Mouse (Mus musculus) skeletal muscle tissue, adult 2 months (tissue): ENCODE measurements around the gene Angel1.

Source experiments
- DNase-seq: peaks from one replicate; pipeline ENCODE4 v3.0.0-alpha.2; 2012; ENCODE audit warnings: low read depth, low spot score

Angel1 gene

DNA sequence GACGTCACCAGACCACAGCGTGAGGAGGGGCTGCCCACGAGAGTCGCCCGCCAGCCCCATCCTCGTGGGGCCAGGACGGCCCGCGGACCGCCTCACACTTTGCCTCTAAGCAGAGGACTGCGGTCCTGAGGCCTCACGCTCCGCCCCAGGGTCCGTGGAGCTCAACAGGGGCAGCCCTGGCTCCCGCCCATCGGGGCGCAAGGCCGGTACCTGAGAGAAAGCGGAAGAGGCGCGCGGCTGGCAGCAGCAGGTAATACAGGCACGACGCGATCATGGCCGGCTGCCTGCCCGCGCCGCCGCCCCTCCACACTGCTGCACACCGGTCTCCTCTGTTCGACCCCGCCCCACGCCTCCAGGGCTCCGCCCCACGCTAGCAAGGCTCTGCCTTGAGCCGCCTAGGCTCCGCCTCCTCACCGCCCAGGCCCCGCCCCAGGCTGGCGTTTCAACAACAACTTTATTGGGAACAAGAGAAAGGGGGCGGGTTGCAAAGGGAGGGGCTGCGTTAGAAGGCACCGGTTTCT lies at the start of gene Angel1:
Angel1 (minus strand) TSS at position 341 of the 521 bp plus-strand sequence.
- DNase-seq = peak; percentile 91

DNA sequence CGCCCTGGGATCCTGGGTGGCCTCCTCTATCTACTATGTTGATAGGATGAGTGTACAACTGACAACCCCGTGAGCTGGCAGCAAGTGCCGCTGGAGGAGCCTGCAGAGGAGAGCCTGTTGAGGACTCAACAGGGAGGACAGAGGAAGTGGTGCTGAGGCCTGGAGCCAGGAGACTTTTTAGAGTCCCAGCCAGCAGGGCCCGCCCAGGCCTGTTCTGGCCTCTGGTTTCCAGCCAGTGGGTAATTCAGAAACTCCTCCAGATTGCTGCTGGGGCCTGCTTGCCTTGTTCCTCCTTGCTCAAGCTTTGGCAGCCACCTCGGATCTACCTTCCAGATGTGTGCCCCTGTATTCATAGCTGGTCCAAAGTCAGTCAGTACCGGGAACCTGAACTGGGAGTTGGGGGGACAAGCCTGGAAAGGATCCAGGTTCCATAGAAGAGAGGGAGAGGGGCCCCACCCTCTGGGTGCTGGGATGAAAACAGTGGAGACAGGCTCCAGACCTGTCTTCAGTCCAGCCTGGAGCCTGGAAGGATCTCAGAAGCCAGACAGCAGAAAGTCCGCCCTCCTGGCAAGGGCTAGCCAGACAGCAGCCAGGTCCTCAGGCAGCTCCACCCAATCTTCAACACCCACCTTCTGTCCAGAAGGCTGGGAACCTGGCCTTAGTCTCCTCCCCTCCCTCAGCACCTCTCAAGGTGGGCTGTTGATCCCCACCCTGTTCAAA lies 49.5 kb upstream of the Angel1 start:
- DNase-seq = peak; percentile 84

DNA sequence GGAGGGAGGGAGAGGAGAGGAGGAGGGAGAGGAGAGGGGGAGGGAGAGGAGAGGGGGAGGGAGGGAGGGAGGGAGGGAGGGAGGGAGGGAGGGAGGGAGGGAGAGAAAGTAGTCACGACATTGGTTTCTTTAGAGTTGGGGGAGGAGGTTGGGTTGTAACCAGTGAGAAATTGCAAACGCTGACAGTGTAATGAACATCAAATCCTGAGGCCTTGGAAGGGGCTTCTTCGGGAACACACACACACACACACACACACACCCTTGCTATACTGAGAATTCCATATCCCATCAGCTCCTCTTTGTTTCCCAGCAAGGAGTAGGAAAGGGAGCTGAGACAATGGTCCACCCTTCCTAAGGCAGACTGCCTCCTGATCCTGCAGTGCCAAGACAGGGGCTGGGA lies 46.3 kb upstream of the Angel1 start:
- DNase-seq = no peak

DNA sequence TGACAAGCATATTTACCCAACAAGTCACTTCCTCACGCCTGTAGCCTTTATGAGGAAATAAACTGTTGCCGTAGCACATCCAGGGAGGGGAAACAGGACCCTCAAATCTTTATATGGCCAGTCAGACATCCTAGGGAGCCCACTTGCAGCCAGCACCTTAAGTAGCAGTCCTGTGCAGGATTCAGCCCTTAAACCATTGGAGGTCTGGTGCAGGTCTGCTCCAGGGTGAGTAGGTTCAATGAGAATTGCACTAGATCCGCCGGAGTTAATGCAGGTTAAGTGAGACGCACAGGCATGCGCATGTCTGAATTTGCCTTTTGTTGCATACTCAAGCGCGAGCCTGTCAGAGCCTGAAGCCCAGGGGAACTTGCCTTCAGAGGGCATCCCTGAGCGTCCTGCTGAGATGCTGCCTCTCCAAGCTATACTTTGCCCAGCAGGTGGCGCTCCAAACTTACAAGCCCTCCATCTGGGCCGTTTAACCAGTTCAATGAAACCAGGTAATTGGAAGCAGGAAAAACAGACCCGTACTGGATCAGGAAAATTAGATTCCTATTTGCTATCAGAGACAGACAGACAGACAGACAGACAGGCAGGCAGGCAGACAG lies 45.7 kb upstream of the Angel1 start:
- DNase-seq = peak; percentile 90

DNA sequence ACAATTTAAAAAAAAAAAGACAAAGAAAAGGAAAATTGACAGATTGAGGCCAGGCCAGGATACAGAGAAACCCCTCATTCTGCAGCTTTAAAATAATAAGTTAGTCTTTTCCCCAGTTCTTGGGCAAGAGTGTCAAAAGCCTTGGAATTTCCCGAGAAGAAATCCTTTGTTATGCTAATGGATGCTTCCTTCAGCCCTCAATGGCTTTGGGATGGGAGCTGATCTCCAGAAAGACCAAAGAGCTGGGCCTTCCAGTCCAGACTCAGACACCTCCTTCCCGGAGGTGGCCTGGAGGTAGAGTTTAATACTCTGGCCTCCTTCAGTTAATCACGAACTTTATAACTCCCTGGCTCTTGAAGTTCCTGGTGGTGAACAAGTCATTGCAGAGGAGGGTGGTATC lies 44.7 kb upstream of the Angel1 start:
- no peak for DNase-seq

DNA sequence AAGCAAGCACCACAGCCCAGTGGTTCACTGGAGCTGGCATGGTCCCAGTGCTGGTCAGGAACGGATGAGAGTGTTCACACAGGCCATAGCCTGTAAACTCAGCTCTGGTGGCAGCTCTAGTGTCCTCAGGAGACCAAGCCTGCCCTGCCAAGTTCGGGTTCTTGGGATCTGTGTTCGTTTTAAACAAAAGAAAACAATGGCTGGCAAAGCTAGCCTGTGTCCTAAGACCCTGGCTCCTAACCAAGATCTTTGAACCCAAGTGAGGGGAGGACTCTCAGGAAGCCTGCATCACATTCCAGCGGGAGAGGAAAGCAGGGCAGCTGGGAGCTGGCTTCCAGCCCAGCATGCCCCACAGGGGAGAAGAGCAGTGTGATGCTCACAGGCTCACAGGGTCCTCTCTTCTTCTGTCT lies 44.0 kb upstream of the Angel1 start:
- DNase-seq = peak; percentile 84

DNA sequence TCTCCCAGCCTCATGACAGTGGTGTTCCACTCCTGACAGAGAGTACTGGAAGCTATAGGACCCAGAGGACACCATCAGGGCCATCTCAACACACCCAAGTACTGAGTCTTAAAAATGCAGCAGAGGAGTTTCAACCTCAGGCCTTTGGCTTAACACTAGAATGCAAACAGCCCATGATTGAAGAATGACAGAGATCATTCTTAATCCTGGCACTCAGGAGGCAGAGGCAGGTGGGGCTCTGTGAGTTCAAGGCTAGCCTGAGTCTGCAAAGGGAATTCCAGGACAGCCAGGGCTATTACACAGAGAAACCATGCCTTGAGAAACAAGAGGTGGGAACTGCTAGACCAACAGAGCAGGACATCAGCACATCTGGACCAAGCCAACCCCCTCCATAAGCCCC lies 43.6 kb upstream of the Angel1 start:
- no peak for DNase-seq

DNA sequence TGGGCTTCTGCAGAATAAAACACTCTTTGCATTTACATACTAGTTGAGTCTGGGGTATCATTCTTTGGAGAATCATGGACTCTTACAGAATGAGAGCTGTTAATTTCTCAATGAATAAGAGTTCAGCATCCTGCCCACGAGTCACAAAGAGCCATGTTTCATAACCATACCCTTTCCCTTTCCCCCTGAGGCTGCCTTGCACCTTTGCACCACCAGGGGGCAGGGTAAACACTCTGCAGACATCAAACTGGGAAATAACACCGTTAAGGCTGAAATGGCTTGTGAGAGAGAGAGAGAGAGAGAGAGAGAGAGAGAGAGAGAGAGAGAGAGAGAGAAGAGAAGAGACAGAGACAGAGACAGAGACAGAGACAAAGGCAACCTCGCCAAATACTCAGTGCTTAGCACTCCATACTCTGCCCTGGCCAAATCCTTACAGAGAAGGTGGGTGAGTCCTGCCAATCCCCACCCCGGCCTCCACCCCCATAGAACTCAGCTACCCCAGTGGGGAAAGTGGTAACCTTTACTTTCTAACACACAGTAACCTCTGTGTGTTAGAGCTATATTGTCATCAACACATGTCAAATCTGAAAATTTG lies 42.8 kb upstream of the Angel1 start:
- DNase-seq = peak; percentile 68

DNA sequence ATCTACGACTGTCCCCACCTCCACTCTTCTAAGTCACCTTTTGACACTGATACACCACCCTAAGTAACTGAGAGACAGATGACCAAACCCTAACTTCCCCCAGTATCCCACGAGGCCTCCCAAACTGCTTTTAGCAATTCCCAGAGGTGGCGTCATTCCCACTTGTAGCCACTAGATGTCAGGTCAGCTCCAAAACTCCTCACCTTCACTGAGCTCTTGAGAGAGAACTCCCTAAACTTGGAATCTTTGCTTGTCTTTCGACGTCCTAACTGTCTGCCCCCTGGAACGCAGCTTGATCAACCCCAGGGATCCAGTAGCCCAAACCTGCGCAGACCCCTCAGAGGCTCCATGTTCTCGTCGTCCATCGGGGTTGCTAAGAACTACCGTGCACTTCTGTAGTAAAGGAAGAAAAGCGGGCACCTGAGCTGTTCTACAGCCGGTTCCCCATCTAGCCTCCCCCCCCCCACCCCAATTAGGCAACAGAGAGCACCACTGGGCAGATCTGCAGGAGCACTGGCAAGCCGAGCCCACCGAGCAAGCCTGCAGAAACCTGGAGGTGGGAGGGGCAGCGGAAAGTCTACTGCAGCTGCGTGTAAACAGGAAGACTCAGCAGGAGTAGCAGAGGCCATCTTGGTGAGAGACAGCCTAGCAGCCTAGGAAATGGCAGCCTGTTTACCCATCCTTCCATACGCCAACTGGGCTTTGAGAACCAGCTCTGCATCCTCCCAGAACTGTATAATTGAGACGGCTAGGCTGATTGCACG lies 41.8 kb upstream of the Angel1 start:
- no peak for DNase-seq

DNA sequence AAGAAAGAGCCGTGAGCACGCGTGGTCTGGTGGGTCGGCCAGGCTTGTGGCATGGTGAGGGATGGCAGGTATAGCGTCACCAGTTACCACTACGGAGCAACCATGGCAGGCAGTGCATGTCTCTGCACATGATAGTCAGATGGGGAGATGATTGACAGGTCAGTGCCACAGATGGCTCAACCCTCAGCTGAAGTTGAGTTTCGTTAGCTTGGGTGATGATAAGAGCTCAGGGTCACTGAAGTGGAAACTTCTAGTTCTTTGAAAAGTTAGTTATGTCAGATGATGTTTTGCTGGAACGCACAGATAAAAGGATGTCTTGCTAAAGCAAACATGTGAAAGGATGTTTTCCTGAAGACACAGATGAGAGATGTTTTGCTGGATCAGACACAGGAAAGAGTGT lies 40.2 kb upstream of the Angel1 start:
- DNase-seq = no peak

DNA sequence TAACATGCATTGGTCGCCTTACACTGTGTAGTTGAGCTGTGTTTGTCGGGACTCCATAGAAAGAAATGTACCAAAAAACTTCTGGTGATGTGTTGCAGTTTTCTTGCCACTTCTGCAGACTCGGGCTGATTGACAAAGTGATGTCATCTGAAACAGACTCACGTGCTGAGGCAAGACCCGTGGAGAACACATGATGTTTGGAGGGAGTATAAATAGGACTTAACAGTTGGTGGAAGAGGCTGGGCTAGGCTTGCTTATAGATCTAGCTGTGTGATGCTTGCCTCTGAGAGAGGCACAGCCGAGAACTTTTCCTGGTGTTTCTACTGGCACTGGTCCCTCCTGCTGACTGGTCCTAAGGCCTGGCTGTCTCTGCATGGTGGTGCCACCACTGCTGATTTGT lies 37.8 kb upstream of the Angel1 start:
- no peak for DNase-seq

DNA sequence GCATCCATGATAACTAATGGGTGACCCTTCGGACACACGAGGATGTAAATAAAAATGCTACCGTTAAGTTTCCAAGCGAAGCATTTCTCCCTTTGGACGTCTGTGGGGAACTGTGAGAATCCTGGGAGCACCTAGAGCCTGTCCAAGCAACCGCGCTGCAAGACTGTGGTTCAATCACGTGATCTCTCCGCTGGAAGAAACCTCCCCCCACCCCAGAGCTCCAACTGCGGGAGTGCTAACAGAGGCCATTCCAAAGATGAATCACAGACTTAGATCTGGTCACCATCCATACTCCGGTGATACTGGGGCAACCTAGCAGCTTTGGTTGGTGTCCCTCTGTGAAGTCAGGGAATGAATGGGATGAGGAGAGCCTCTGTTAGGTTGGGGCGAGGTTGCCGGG lies 34.8 kb upstream of the Angel1 start:
- DNase-seq = no peak

DNA sequence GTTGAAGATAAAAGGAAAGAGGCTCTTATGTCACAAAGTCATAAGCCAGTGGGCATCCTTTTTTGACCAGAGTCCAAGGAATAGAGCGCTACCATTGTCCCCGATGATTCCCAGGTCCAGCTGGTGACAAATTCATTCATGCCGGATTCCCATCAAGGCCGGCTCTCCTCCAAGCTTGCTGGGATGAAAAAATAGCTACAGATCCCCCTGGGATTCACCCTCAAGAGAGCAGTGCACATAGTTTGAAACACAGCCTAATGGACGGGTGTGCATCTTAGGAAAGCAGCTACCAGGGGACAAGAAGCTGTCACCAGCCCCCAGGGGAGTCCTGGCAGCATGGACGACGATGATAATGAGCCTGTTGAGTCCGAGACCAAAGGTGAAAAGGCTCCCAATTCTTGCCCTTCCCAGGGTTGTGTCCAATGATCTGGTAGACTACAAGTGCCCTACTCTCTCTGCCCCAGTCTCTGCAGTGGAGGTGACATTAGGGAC lies 8.1 kb upstream of the Angel1 start, which contains the start of gene Lrrc74a:
Lrrc74a (plus strand) TSS at position 51 of the 492 bp plus-strand sequence.
- no peak for DNase-seq

DNA sequence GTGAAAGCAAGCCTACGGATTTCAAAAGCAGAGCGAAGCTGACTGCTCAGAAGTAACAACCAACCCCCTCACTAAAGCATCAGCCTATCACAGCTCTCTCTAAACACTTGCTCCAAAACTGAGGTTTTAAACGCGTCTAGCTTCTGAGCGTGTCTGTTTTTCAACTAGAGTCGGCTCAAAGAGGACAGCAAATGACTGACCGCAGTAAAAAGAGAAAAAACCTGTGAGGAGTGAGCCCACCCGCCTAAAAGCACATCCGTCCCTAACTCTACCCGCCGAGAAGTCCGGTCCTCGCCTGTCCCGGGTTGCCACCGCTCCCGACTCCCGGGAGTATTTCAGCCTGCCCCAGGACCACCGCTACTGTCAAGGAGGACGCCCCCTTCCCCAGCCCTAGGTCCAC lies 554 bp downstream of the Angel1 start:
- no peak for DNase-seq

DNA sequence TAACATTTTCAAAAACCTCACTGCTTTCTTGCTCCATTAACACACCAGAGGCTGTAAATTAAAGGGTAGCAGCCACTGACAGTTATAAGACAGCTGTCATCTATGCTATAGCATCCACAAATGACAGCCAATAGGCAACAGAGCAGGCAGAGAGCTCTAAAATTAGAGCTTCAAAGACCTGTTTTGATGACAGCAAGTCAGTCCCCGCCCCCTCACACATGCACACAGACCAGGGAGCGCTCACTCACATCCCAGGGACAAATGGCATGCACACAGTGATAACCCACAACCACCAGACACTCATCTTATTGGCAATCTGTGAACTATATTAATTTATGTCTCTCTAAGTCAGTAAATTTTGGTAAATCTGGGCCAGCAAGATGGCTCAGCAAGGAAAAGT lies 2.0 kb downstream of the Angel1 start:
- no peak for DNase-seq

DNA sequence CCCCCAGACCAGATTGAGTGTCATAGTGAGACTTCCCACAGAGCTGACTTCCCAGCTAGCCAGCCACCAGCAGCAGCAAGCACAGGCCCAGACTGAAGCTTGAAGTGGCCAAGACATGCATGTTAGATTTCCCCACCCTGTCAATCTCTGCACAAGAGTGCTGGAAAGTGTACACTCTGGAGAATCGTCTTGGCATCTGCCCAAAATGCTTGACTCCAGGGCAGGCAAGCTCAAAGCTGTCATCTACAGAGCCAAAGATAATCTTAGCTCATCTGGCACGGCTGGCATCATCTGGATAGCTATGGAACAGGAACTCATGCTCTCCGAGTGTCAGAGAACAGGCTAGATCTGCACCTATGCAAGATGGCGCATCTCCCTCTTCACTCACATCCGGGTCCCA lies 4.8 kb downstream of the Angel1 start:
- DNase-seq = peak; percentile 17

DNA sequence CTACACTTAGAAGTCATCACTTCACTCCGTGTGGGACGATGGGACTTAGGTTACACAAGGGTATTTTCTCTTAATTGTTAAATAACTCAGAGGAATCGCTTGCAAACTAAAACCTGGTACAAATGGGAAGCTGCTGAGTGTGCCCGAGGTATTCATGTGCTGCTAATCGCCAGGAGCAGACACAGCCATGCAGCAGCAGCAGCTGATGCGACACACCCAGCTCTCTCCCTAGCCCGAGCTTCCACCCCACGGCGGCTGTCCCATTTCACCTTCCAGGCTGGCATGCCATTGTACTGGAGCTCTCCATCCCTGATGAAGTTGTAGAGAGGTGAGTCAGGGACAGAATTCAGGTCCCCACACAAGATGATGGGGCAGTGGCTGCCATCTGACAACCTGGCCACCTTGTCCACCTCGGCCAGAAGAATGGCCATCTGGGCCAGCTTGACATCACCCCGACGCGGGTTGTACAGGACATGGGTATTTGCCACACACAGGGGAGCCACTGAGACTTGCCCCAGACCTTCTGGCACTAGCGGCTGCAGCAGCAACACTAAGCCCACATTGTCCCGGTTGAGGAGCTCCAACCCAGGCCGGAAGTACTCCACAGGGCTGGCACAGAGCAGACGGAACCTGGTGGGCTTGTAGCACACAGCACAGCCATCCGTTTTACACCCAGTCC lies 6.2 kb downstream of the Angel1 start:
- no peak for DNase-seq

DNA sequence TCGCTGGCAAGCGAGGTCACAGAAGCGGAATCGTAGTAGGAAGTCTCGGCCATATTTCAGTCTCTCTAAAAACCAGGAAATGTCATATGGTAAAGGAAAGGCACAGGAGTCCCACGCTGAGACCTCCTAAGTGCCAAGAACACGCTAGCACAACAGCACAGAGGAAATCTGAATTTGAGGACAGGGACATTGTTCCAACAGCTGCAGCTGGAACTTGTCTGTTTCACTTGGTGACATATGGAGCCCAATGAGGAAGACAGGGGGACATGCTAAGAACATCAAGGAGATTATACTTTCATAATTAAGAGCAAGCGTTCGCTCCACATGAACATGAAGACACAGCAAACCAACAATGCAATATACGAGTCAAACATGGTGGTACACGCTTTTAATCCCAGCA lies 9.3 kb downstream of the Angel1 start:
- DNase-seq = no peak

DNA sequence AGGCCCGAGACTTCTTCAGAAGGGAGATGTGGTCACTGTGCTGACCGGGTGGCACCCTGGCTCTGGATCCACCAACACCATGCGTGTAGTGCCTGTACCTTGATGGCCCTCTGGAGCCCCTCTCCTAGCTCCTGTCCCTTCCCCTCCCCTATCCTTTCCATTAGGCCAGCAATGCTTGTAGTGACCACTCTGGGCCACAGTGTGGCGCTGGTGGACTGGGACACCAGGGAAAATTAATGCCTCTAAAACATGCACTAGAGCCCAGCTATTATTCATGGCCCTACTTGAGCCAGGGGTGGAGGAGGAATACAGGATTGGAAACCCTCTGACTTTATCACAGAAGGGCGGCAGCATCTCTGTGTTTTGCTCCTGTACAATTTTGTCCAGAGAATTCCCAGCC lies 10.9 kb downstream of the Angel1 start:
- no peak for DNase-seq

DNA sequence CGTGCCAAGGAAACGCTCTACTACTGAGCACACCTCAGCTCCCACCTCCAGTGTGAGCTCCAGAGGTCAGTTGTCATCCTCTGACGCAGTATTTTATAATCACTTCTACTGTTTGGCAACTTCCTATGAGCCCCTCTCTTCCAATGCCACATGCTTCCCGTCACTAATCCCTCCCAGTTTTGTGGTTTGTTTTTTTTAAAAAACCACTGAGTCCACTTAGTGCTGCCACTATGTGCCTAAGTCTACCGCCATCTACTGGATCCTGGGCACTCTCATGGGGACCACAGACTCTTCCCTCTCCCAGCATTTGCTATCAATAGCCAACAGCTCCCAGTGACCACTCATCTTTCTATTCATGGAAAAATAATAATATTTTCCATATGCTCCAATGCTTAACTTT lies 12.2 kb downstream of the Angel1 start:
- DNase-seq = no peak

DNA sequence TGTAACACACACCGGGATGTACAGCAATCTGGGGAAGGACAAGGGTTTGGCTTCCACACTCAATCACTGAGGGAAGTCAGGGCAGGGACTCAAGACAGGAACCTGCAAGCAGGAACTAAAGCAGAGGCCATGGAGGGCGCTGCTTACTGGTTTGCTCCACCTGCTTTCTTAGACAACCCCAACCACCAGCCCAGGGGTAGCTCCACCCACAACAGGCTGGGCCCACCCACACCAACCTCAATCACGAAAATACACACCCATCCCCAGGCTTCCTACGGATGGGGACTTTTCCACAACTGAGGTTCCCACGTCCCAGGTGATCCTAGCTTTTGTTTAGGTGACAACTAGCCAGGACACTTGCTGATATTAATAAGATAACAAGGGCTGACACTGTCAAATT lies 20.4 kb downstream of the Angel1 start:
- DNase-seq = no peak
